Mouse (Mus musculus) thymus, postnatal 0 days (tissue): Measurements from ENCODE around the gene Plekhg1. TPM values are rescaled to one million over a fixed set of nuclear protein-coding genes. Genes with fewer than 3 reads are reported as not detected.

Experiments
- DNase-seq: peaks from one replicate; pipeline ENCODE4 v3.0.0-alpha.2; 2015; ENCODE audit warnings: low spot score
- polyA plus RNA-seq: library from polyadenylated mRNA; unstranded; fragments of >200 nt; fragmentation: Nextera tagmentation; extraction: Ambion mirVana; gene quantifications from 2 replicates; pipeline ENCODE4 v1.2.1, GENCODE M21; 2015

Gene Plekhg1
- polyA plus RNA-seq, 1 experiment from 2014 or later: 3.0 TPM

DNA sequence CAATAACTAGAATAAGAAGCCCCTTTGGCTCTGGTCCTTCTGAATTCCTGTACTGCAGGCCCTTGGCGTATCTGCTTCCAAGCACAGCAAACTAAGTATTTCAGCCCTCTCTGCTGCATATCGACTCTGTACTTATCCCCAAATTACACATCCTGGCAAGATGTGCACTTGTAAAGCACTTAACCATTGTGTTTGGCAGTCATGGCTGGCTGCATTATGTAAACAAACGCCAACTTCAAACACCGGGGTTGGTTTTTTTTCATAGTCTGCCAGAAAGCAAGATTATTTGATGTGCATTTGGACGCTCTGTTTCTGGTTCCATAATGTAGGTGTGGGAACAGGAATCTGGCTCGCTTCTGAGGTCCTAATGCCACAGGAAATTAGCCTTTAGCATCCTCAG is 83.7 kb downstream of the Plekhg1 start:
- no peak for DNase-seq

DNA sequence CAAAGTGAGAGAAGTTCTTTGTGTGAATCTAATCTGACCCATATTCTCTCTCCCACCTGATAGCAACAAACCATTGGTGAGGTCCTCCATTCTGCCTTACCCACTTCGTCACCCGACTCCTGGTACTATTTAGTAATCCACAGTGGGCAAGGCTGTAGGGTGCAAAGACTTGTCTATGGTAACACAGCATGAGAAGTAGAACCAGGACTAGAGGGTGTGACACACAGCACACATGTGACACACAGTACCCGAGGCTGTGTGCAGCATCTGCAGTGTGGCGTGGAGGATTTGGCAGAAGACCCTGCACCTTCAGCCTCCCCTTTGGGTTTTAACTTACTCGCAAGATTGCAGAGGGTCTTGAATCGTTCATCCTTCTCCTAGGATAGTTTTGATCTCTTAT is 85.9 kb downstream of the Plekhg1 start:
- DNase-seq: no peak

DNA sequence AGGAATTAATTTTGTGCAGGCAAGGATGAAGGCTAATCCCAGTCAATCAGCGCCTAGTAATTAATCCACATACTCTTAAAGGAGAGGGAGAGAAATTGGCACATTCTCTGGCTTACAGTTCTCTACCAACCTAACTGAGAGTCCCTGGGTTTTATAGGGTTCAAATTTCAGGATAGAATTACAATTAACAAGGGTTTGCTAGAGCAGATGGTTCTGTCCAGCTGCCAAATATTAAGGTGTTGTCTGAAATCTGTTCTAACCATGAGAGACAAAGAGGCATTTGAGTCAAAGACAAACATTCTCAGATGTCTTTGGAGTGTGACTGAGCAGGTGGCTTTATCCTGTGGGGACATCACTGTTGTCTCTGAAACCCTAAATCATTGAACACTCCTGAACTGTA is 87.2 kb downstream of the Plekhg1 start:
- DNase-seq: no peak

DNA sequence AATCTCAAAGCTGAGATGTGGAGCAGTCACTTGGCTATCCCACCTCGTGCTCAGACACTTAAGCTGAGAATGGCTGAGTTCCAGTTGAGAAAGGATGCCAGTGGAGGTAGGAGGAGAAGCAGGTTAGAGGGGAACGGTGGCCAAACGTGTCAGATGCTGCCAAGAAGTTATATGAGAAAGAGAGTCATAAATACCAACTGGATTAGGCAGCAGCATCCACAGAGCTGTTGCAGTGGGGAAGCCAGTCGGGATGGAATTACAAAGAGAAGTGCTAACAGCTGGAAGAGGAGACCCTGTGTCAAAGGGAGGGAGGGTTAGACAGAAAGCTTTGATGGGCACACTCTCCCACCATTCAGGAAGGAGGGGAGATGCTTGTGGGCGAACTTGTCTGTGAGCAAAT is 89.3 kb downstream of the Plekhg1 start:
- no peak for DNase-seq

DNA sequence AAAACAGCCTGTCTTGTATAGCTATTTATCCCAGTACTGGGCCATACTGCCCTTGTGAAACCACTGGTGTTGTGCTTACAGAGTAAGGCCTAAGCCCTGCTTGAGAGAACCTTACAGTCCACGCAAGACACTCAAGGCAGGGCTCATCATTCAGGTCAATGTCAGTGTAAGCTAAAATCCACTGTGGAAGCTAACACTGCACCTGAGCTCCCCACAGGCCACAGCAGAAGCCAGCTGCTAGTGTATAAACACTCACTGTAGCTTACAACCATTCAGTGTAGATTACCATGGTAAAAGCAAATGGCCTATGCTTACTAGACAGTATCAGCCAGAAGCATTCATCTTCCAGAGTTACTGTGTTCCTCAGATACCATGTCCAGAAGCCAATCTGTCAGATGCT is 90.5 kb downstream of the Plekhg1 start:
- no peak for DNase-seq

DNA sequence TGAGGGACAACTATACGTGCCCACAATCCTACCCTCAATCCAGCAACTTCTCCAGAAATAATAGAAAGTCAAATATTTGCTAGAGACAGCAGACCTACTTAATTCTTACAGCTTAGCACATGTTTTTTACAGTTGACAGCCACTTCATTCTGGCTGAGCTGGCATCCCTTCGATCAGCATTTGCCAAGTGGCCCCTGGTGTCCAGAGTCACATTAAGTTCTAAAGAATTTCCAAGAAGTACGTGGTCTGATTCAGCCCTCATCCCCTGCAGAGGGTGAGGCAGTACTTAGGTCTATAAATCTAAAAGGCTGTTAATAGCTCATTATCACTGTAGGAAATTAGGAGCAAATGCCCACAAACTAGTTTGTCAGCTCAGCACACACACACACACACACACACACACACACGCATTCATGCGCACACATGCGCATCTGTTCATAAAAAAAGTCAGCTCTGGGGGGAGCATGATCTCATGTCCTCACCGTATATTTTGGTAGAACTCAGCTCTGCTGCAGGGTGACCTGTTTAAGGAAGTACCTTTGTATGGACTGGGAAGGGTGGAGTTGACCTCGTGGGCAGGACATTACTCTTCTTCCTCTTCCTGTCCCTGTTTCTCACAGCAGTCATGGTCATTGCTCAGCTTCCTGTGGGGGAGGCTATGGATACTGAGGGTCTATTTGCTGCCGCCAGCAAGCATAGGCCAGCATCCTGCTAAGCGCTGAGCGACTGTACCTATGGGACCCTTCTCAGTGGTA is 91.6 kb downstream of the Plekhg1 start:
- no peak for DNase-seq

DNA sequence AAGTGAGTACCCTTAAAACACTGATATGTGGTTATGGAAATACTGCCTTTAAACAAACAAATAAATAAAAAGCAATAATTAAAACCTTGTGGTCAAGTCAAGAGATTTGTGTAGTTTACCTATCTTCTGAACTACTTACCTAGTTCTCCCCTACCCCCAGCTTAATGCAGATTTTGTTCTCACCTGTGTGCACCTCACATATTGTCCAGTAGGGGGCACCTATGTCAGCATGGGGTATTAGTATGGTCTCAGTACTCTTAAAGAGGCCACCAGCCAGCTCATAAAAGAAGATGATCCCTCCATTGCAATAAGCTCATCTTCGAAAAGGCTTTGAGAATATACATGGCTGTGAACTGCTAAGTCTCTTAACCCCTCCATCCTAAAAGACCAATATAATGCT is 93.9 kb downstream of the Plekhg1 start:
- DNase-seq: no peak

DNA sequence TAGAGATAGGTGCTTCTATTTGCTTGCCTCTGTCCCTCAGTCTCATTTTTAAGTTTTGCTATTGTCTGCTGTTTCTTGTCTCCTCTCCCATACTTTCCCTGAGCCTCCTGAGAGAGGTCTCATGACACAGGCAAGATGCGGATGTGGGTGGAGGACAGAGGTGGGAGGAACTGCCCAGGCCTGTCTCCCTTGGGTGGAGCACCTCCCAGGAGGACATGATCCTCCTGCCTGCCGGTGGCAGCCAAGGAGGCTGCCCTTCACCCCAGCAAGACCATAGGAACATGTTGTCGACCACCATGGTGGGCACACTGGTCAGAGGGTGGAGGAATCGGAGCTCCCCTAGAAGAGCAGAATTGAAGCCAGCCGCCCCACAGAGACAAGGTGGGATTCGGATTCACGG is 94.5 kb downstream of the Plekhg1 start:
- no peak for DNase-seq

DNA sequence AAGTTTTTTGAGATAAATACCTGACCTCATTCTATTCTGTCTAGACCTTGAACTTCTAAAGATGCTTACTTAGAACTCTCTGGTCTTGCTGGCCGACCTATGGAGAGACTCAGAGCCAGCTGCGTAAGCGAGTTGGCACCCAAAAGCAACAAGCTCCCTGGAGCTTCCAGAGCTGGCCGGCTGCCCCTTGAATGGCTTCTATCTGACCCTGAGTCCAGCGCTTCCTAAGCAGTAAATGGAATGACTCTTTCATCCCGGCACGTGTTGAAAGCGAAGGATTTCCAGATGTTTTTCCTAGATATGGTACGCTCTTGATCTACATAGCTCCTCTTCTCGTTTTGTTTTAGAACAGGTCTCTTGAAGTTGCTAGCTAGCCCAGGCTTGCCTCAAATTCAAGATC is 95.5 kb downstream of the Plekhg1 start:
- DNase-seq: no peak

DNA sequence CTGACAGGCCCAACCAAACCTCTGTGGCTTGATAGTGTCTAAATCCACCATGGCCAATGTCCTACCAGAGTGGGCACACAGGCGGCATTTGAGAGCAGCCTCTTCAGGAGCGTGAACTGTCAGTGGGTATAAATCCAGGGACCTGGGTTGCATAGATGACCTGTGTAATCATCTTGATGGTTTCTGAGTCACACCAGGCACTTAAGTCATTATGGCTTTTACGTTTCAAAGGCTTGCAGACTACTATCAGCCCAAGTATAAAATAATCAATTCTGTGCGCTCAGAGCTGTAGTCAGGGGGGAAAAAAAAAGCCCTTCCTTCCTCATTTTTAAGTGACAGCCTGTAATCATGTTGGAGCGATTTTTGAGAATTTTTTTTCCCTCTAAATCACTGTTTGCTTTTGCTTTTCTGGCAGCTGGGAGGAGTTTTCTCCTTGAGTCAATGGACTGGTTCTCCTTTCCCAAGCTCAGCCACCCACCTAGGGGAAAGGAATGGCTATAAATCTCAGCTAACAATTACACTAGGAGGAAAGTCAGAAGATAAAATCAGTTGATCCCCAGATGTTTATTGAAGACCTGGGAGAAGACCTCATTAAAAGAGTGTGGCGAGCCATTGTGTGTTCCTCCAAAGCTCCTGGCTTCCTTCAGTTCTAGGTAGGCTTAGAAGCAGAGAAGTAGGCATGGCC is 99.7 kb downstream of the Plekhg1 start:
- DNase-seq: no peak

DNA sequence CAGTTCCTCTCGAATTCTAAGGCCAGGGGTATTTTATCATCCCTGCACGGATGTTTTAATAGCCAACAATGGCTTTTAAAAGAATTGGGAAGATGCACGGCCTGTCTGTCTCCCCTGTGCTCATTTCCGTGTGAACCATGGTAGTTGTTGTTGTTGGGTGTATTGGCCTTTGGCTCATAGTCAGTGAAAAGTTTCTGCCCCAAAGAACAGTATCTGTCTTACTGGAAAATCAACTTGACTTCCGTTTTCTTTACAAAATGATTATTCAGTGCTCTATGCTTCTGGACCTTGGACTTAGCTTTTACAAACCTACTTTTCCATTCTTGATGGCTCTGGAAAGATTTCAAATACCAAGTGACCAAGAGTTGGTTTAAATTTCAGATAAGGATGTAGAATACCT is 104.3 kb downstream of the Plekhg1 start:
- no peak for DNase-seq

DNA sequence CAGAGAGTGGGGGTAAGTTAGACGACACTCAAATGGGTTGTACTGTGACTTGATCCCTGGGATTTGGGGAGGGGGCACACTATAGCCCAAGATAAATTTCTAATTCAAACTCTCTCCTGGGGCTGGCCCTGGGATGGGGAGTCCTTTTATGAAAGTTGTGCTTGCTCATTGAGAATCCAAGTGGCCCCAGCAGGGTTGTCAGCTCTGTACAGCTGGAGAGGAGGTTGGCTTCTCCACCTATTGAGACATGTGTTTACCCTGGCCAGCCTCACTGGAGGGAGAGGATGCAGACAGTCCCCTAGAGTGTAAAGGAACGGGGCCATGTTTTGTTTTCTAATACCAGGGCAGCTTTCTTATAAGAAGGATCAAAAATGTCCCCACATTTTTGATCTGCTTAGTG is 106.9 kb downstream of the Plekhg1 start:
- DNase-seq: no peak

DNA sequence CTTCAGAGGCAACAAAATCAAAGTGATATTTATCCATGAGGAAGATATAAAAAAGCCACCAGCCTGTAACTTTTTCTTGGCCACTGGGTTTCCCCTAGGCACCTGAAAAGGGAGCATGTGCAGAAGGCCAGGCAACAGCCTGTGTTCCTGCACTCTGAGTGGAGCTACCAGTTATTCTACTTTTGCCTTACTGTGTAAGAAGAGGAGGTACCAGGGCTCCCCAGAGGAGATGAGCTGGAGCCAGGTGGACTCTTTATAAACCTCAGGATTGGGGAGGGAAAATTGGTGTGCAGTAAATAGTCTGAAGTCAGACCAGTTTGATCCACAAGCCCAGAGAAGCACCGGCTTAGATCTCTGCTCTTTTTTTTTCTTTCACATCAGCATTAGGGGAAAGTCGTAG is 111.3 kb downstream of the Plekhg1 start:
- no peak for DNase-seq

DNA sequence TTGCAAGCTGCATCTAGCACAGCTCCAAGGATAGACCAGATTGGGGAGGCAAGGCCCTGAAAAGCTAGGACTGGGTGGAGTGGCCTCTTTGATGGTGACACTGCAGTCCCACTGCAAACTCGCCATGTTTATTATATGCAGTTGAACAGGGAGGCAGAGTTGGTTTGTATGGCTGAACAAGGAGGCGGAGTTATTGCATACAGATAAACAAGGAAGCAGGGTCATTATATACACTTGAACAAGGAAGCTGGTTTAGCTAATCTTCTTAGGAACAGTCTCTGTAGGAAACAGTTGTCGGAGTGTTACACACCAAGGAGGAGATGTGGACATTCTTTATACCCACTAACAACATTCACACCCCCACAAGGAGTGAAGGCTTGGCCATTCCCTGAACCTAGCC is 112.6 kb downstream of the Plekhg1 start:
- DNase-seq: no peak

DNA sequence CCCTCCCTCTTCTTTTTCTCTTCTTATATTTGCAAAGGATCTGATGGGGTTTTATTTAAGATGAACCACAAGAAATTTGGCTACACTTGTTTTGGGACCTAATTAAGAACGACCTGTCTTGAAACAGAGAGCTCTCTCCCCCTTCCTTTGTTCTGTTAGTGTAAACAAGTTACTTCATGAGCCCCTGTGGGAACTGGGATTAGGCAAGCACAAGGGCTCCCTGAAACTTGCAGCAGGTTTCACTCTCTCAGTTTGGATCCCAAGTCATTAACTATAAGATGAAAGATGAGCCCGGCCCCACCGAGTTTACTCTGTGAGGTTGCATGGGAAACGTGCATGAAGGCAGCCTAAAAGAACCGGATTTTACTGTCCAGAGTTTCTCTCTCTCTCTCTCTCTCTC is 117.7 kb downstream of the Plekhg1 start:
- no peak for DNase-seq

DNA sequence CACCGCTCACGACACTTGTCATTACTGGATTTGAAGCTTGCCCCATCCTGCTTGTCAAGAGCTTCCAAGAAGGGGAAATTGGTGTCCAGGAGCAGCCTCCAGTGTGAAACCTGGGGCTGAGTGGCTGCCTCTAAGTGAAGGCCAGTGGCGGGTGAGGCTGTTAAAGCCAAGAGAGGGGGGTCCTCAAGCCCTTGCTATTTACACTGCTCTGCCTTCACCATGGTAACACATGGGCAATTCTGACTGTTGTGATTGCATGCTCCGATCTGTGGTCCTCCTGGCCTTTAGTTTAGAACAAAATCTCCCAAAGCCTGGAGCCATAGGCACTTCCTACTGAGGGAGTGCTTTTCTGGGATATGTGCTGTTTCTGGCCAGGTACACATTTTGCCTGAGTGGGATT is 118.3 kb downstream of the Plekhg1 start:
- DNase-seq: no peak

DNA sequence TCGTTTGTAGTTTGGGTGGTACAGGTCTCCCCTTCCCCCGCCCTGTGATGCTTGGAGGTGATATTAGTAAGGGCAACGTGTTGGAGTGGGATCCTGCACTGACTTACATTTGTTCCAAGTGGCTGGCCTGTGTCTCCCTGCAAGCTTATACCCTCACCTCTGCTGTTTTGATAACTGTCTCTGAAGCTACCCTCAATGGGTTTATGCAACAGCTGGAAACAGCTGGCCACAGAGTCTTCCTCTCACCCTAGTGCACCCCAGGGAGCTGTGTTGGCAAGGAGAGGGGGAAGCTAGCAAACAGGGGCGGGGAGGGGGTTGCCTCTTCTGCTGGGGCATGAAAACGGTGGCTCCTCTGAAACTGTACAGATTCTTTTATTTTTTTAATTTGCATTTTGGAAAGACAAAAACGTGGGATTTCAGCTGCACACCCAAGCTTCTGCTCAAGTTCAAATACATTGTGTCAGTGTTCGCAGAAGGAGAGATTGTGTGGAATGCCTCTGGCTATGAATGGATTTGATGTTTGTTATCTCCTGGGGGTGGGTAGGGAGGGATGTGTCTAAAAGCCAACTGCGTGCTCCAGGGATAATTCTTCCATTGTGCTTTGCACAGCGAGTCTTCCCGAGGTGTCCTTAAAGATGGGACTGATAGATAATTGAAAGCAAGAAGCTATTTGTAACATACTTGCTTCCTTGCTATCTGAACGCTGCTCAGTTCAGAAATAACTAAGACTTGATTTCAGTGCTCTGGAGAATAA is 119.0 kb downstream of the Plekhg1 start:
- DNase-seq: no peak

DNA sequence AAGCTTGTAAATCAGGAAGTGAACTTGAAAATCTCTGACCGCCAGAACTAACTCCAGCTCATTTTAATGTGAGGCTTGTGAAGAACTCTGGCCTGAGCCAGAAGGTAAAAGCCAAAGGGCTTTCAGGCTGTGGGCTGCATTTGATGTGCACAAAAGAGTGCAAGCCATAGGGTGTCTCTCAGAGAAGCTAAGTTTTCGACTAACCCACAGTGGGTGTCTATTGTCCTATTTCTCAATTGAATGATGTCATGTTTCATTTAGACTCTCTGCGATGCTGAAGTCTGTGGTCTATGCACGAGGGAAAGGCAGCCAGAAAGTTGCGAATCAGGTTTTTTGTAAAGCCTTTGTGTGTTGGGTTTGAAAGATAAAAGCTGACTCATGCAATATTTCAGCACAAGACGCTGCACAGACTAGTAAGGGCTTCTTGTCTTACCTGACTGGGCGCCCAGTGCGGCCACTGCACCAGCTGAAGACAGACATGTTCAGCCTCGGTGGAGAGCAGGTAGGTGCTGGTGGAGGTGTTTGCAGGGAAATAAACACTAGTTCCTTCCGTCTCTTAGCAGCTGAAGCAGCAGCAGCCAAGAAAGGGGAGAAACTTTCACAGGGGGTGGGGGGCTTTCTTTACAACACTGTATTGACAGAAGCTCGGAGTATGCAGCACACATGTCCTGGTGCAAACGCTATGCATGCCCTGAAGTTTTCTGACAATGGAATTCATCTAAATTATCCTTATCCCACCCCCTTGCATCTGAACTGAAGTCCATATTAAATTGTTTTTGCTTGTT is 123.4 kb downstream of the Plekhg1 start:
- DNase-seq: no peak

DNA sequence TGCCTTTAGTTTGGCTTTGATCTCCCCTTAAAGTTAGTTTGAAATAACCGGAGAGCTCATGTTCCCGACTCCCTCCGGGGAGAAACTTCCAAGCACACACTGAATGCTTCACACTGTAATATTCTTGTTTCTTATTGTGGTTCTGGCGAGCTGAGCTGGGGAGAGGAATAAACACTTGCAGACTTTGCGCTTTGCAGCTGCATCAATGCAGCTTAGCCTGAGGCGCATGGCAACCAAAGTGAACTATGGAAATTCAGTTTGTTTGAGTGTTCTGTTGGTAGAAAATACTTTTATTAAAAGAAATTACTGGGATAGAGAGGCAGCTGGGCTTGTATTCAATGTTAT is 124.0 kb downstream of the Plekhg1 start:
- no peak for DNase-seq

DNA sequence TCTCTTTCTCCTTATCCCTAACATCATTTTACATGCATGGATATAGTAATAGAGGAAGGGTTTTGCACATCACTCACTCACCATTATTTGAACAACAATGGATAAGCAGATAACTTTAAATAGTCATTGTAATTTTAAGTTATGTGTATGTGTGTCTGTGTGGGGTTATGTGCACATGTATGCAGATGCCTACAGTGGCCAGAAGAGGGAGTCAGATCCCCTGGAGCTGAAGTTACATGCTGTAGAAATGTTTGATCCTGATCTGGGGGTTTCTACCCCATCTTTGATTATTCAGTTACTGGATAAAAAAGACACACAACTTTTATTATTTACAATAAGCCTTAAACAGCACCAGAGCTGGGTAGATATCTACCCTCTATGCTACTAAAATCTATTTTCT is 127.1 kb downstream of the Plekhg1 start:
- DNase-seq: no peak

DNA sequence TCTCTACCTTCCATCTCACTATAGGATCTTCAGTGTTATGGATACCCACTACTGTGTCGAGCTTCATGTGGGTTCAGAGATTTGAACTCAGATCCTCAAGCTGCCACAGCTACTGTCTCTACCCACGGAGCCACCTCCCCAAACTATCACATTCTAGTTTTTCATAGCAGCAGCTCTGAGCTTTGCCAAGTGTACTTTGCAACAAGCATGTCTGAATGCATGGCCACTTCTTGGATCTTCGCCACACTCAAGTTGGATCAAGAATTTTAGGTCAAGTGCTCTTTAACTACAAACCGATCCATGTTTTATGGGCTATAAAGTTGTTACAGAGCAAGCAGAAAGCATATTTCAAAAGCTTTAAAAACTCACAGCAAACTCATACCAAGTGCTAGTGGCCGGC is 130.7 kb downstream of the Plekhg1 start:
- DNase-seq: no peak

DNA sequence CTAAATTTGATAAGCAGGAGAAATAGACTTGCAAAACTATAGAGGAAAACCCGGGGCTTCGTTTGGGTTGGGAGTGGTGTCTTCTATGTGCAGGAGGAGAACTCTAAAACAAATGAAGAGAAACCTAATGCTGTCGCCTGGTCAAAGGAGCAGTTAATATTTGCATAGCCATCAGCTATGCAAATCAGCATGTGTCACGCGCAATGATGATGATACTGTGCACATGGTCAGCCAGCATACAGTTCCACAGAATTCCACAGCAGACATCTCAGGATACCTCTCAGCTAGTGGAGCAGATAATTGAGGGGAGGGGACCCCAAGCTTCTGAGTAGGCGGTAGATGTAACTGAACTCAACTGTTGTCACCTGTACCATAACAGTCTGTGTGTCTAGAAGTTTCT is 133.3 kb downstream of the Plekhg1 start:
- no peak for DNase-seq
